ENCODE assay signal across 8 mouse cellular contexts in genomic region chr4:102759095-102759890, GRCm38 (mm10). TPM values are rescaled to one million over a fixed set of nuclear protein-coding genes. Genes with fewer than 3 reads are reported as not detected.
DNase-seq lines count a peak whose midpoint lies in the region; ATAC-seq and TF ChIP-seq lines count a peak whose summit lies in the region.

No protein-coding gene starts in this region.

- peak; percentile 46; the same call in 1 of the 2 replicates for TF ChIP-seq POLR2A in cerebellum, adult 2 months (IDR thresholded peaks at IDR 0.05; ENCODE audit: borderline replicate concordance, insufficient read depth, low read length)

- H3K27me3 ChIP-seq in cerebellum, adult 2 months (ENCODE audit: control insufficient read depth, insufficient read depth, low read length) = no peaks in the 10 kb centered on the region
- H3K27me3 ChIP-seq in forebrain, postnatal 0 days (ENCODE audit: insufficient read depth, low read length) = no peaks in the 10 kb centered on the region
- no peaks in the 10 kb centered on the region for H3K27me3 ChIP-seq in hindbrain, embryonic 11.5 days (ENCODE audit: control insufficient read depth, insufficient read depth, low read length)
- no peaks in the 10 kb centered on the region for H3K27me3 ChIP-seq in lung, embryonic 16.5 days (ENCODE audit: control insufficient read depth, insufficient read depth, low read depth, low read length)

- TF ChIP-seq CTCF in cerebellum, adult 2 months (IDR thresholded peaks at IDR 0.05; ENCODE audit: borderline replicate concordance, insufficient read depth, low read depth, low read length) = no peak
- TF ChIP-seq CTCF in forebrain, postnatal 0 days (IDR thresholded peaks at IDR 0.05; ENCODE audit: low read depth) = no peak

- 1% methylated on average over 41 of the region's 41 CpGs for WGBS in cerebellum, adult 2 months
- WGBS in forebrain, postnatal 0 days = under 1% methylated on average over 41 of the region's 41 CpGs
- under 1% methylated on average over 41 of the region's 41 CpGs for WGBS in hindbrain, embryonic 11.5 days
- under 1% methylated on average over 41 of the region's 41 CpGs for WGBS in lung, embryonic 16.5 days

- peak overlapping the region; percentile 95 for H3K4me3 ChIP-seq in cerebellum, adult 2 months (replicated peaks; ENCODE audit: insufficient read depth, low read depth, low read length)
- peak overlapping the region; percentile 55 for H3K4me3 ChIP-seq in forebrain, postnatal 0 days (ENCODE audit: low read depth, low read length)
- peak overlapping the region; percentile 56 for H3K4me3 ChIP-seq in hindbrain, embryonic 11.5 days (ENCODE audit: low read depth, low read length)
- H3K4me3 ChIP-seq in lung, embryonic 16.5 days (ENCODE audit: low read length) = peak overlapping the region; percentile 53

- H3K4me1 ChIP-seq in cerebellum, adult 2 months (ENCODE audit: control insufficient read depth, insufficient read depth, low read length) = peaks cover 3% of the 10 kb centered on the region; the same call in 1 of the 2 replicates
- H3K4me1 ChIP-seq in forebrain, postnatal 0 days (ENCODE audit: insufficient read depth) = peaks cover 18% of the 10 kb centered on the region
- no peaks in the 10 kb centered on the region for H3K4me1 ChIP-seq in hindbrain, embryonic 11.5 days (replicated peaks; ENCODE audit: control insufficient read depth, insufficient read depth, low read length)
- no peaks in the 10 kb centered on the region; the same call in 1 of the 2 replicates for H3K4me1 ChIP-seq in lung, embryonic 16.5 days (replicated peaks; ENCODE audit: control insufficient read depth, insufficient read depth, low read length)

- peak; percentile 58 for ATAC-seq in forebrain, postnatal 0 days
- ATAC-seq in hindbrain, embryonic 11.5 days (ENCODE audit: low FRiP score) = peak; percentile 79
- ATAC-seq in lung, embryonic 16.5 days (ENCODE audit: low read depth) = peak; percentile 65

- no peaks in the 10 kb centered on the region for H3K36me3 ChIP-seq in forebrain, postnatal 0 days (ENCODE audit: insufficient read depth)
- H3K36me3 ChIP-seq in hindbrain, embryonic 11.5 days (ENCODE audit: control insufficient read depth, insufficient read depth, low read length) = no peaks in the 10 kb centered on the region
- H3K36me3 ChIP-seq in lung, embryonic 16.5 days (ENCODE audit: control insufficient read depth, insufficient read depth, low read length) = no peaks in the 10 kb centered on the region

- DNase-seq in NIH3T3 (ENCODE audit: low read depth) = peak; percentile 53
- DNase-seq in cerebellum, adult 2 months = peak; percentile 81 to 85
- peak; percentile 89 for DNase-seq in forebrain, postnatal 0 days
- peak; percentile 76 for DNase-seq in hindbrain, embryonic 11.5 days (ENCODE audit: low spot score)
- peak; percentile 53 to 71 for DNase-seq in layer of hippocampus, postnatal 25 days (ENCODE audit: extremely low spot score in 1 of 2, low spot score in 1 of 2)
- peak; percentile 57 for DNase-seq in retina, postnatal 7 days (ENCODE audit: low read depth, low spot score)
- no peak for DNase-seq in spleen, postnatal 36 days (ENCODE audit: low spot score in 2 of 2)

- no peaks in the 10 kb centered on the region for H3K9me3 ChIP-seq in forebrain, postnatal 0 days (ENCODE audit: low read length)
- no peaks in the 10 kb centered on the region for H3K9me3 ChIP-seq in hindbrain, embryonic 11.5 days (ENCODE audit: control insufficient read depth, low read length)
- H3K9me3 ChIP-seq in lung, embryonic 16.5 days (ENCODE audit: control insufficient read depth, low read length) = no peaks in the 10 kb centered on the region

- H3K9ac ChIP-seq in forebrain, postnatal 0 days = peak overlapping the region; percentile 94
- peak overlapping the region; percentile 72 for H3K9ac ChIP-seq in hindbrain, embryonic 11.5 days (ENCODE audit: low read depth, low read length)
- peak overlapping the region; percentile 57 for H3K9ac ChIP-seq in lung, embryonic 16.5 days (ENCODE audit: low read length)

- peak overlapping the region; percentile 80 for H3K4me2 ChIP-seq in forebrain, postnatal 0 days (ENCODE audit: low read depth)
- H3K4me2 ChIP-seq in hindbrain, embryonic 11.5 days (replicated peaks; ENCODE audit: low read depth, low read length) = peak overlapping the region; percentile 93
- H3K4me2 ChIP-seq in lung, embryonic 16.5 days (ENCODE audit: low read depth, low read length) = peak overlapping the region; percentile 72

- peak overlapping the region; percentile 89 for H3K27ac ChIP-seq in cerebellum, adult 2 months (ENCODE audit: insufficient read depth, low read length)
- peak overlapping the region; percentile 99 for H3K27ac ChIP-seq in forebrain, postnatal 0 days (ENCODE audit: low read depth, low read length)
- H3K27ac ChIP-seq in hindbrain, embryonic 11.5 days (ENCODE audit: low read depth, low read length) = peak overlapping the region; percentile 93
- peak overlapping the region; percentile 34 for H3K27ac ChIP-seq in lung, embryonic 16.5 days (ENCODE audit: low read length)

RNA-seq across cellular contexts. Expression of gene Sgip1, which starts 18.2 kb away (rescaled TPM):
- polyA plus RNA-seq in cerebellum, adult 2 months (2012; rRNA removed) = 69.5 and 71.8 TPM in 2 replicates
- total RNA-seq in forebrain, postnatal 0 days (2014; rRNA removed) = 61.4 and 62.0 TPM in 2 replicates
- 36.7 and 59.4 TPM in 2 replicates for polyA plus RNA-seq in forebrain, postnatal 0 days (2015; fragmentation: Nextera tagmentation; extraction: Ambion mirVana)
- 20.3 and 22.9 TPM in 2 replicates for polyA plus RNA-seq in hindbrain, embryonic 11.5 days (2014; fragmentation: Nextera tagmentation; extraction: Ambion mirVana)
- total RNA-seq in layer of hippocampus, postnatal 25 days (2021) = 100 to 1,000 TPM; 267 to 300 TPM
- 7.5 and 8.2 TPM in 2 replicates for polyA plus RNA-seq in lung, embryonic 16.5 days (2015; fragmentation: Nextera tagmentation; extraction: Ambion mirVana)

Comparison
In these comparisons a context has a peak if more than half of its experiments do, and no peak if none do; other contexts are left out.
1. DNase-seq: peak in NIH3T3 (single experiment), cerebellum, adult 2 months (2 of 2), forebrain, postnatal 0 days (single experiment), hindbrain, embryonic 11.5 days (single experiment), layer of hippocampus, postnatal 25 days (2 of 2) and retina, postnatal 7 days (single experiment); none in spleen, postnatal 36 days (0 of 2).
2. H3K27ac ChIP-seq: peak in every context shown above with its lines; median percentile 99 in forebrain, postnatal 0 days; 93 in hindbrain, embryonic 11.5 days; 89 in cerebellum, adult 2 months; 34 in lung, embryonic 16.5 days.
3. Peak in every context shown above with its lines, with median percentiles within 50 percentile points of each other: H3K4me3 ChIP-seq, ATAC-seq, H3K4me2 ChIP-seq and H3K9ac ChIP-seq.